Mouse (Mus musculus) myocyte (in vitro differentiated cells): ENCODE results near the gene Slfn5. TPM values are rescaled to one million over a fixed set of nuclear protein-coding genes. Genes with fewer than 3 reads are reported as not detected.

Experiments
- H3K27me3 ChIP-seq: one replicate; pipeline ENCODE4 v1.6.1; 2011; ENCODE audit not compliant: control insufficient read depth, insufficient read depth, insufficient read length
- H3K36me3 ChIP-seq: one replicate; pipeline ENCODE4 v1.6.1; 2011; ENCODE audit not compliant: control insufficient read depth, insufficient read depth
- H3K4me2 ChIP-seq: one replicate; pipeline ENCODE4 v1.6.1; 2011; ENCODE audit warnings: low read depth, control low read depth
- H3K4me3 ChIP-seq: one replicate; pipeline ENCODE4 v1.5.1; 2011; ENCODE audit warnings: mild to moderate bottlenecking, control low read depth, moderate library complexity
- H3K79me2 ChIP-seq: one replicate; pipeline ENCODE4 v1.6.1; 2011; ENCODE audit not compliant: control insufficient read depth, insufficient read depth
- H3ac ChIP-seq: one replicate; pipeline ENCODE4 v1.6.1; 2011; ENCODE audit not compliant: control insufficient read depth, insufficient read length
- CEBPB ChIP-seq: IDR thresholded peaks from 2 replicates; pipeline ENCODE4 v1.6.1; 2011; ENCODE audit warnings: mild to moderate bottlenecking, moderate library complexity; ENCODE audit not compliant: poor library complexity, insufficient read depth, severe bottlenecking
- E2F4 ChIP-seq: IDR thresholded peaks from one replicate; pipeline ENCODE4 v1.6.1; 2011; ENCODE audit warnings: mild to moderate bottlenecking, control low read depth, moderate library complexity; ENCODE audit not compliant: insufficient read depth
- MAX ChIP-seq: IDR thresholded peaks from one replicate; pipeline ENCODE4 v1.6.1; 2011; ENCODE audit warnings: low read depth, mild to moderate bottlenecking, control low read depth
- MYOD1 ChIP-seq, 3 experiments: IDR thresholded peaks; one replicate each; pipeline ENCODE4 v1.6.1; 2011; ENCODE audit warnings: control low read depth in 2 of 3, low read depth in 2 of 3, mild to moderate bottlenecking in 2 of 3, moderate library complexity in 1 of 3; ENCODE audit not compliant: insufficient read length in 2 of 3, control insufficient read depth in 1 of 3
- MYOG ChIP-seq, 3 experiments: IDR thresholded peaks; one replicate each; pipeline ENCODE4 v1.6.1; 2011; ENCODE audit warnings: control low read depth in 2 of 3, low read depth in 2 of 3, mild to moderate bottlenecking in 2 of 3; ENCODE audit not compliant: insufficient read length in 2 of 3, control insufficient read depth in 1 of 3, insufficient read depth in 1 of 3
- POLR2A ChIP-seq: IDR thresholded peaks from one replicate; pipeline ENCODE4 v1.6.1; 2011; ENCODE audit warnings: low read depth, mild to moderate bottlenecking, control low read depth, moderate library complexity; ENCODE audit not compliant: insufficient read length
- POLR2AphosphoS2 ChIP-seq: IDR thresholded peaks from one replicate; pipeline ENCODE4 v1.6.1; 2011; ENCODE audit warnings: low read depth, control low read depth; ENCODE audit not compliant: insufficient read length
- REST ChIP-seq: IDR thresholded peaks from one replicate; pipeline ENCODE4 v1.6.1; 2011; ENCODE audit warnings: mild to moderate bottlenecking, control low read depth, moderate library complexity; ENCODE audit not compliant: insufficient read depth, insufficient read length
- SRF ChIP-seq: IDR thresholded peaks from one replicate; pipeline ENCODE4 v1.6.1; 2011; ENCODE audit warnings: low read depth; ENCODE audit not compliant: control insufficient read depth, insufficient read length
- TCF12 ChIP-seq: IDR thresholded peaks from one replicate; pipeline ENCODE4 v1.6.1; 2011; ENCODE audit warnings: mild to moderate bottlenecking, control low read depth; ENCODE audit not compliant: poor library complexity, insufficient read depth, severe bottlenecking
- TCF3 ChIP-seq: IDR thresholded peaks from one replicate; pipeline ENCODE4 v1.6.1; 2011; ENCODE audit warnings: low read depth, control low read depth; ENCODE audit not compliant: insufficient read length
- USF1 ChIP-seq: IDR thresholded peaks from one replicate; pipeline ENCODE4 v1.6.1; 2011; ENCODE audit warnings: low read depth, mild to moderate bottlenecking, control low read depth, moderate library complexity
- polyA plus RNA-seq: library from polyadenylated mRNA; unstranded; fragments of >200 nt; fragmentation: generic; extraction: Trizol; gene quantifications from one replicate; pipeline ENCODE4 v1.2.1, GENCODE M21; 2012; ENCODE audit warnings: missing spikeins

Gene Slfn5
- polyA plus RNA-seq, 1 experiment = 0.11 TPM

GRCm38 (mm10) chr11:82949036-82949435 is 2.1 kb upstream of the Slfn5 start:
- TF ChIP-seq E2F4 = no peak
- no peak for TF ChIP-seq POLR2A
- no peak for TF ChIP-seq SRF
- no peak for TF ChIP-seq MAX
- TF ChIP-seq POLR2AphosphoS2 = no peak
- TF ChIP-seq MYOD1 (IDR thresholded peaks at IDR 0.05; ENCODE audit: control insufficient read depth in 1 of 3, insufficient read length in 2 of 3, low read depth in 2 of 3) = no peak
- no peak for TF ChIP-seq MYOG (IDR thresholded peaks at IDR 0.05; ENCODE audit: control insufficient read depth in 1 of 3, insufficient read depth in 1 of 3, insufficient read length in 2 of 3, low read depth in 2 of 3)
- TF ChIP-seq USF1 = no peak
- TF ChIP-seq CEBPB = no peak
- TF ChIP-seq TCF3 = no peak
- TF ChIP-seq REST = no peak
- TF ChIP-seq TCF12 = no peak
- H3K27me3 ChIP-seq = no peaks in the 10 kb centered on the region

GRCm38 (mm10) chr11:82951865-82952611 is 889 bp downstream of the Slfn5 start:
- Histone ChIP-seq H3K36me3 (no peaks in the 10 kb centered on the region), H3ac (no peak overlapping the region), H3K79me2 (no peaks in the 10 kb centered on the region), H3K4me2 (no peak overlapping the region), H3K4me3 (no peak overlapping the region), H3K27me3 (no peaks in the 10 kb centered on the region)
- TF ChIP-seq E2F4 (no peak), MAX (no peak), TCF3 (no peak), CEBPB (no peak), SRF (no peak), MYOG (IDR thresholded peaks at IDR 0.05; ENCODE audit: control insufficient read depth in 1 of 3, insufficient read depth in 1 of 3, insufficient read length in 2 of 3, low read depth in 2 of 3) (no peak), USF1 (no peak), REST (no peak), POLR2A (no peak), POLR2AphosphoS2 (no peak), MYOD1 (IDR thresholded peaks at IDR 0.05; ENCODE audit: control insufficient read depth in 1 of 3, insufficient read length in 2 of 3, low read depth in 2 of 3) (no peak), TCF12 (no peak)

More at GRCm38 (mm10) chr11:82949036-82949435, 2.1 kb upstream of the Slfn5 start:
- H3K4me2 ChIP-seq = no peak overlapping the region
- H3K36me3 ChIP-seq = no peaks in the 10 kb centered on the region
- no peak overlapping the region for H3K4me3 ChIP-seq
- H3ac ChIP-seq = no peak overlapping the region
- no peaks in the 10 kb centered on the region for H3K79me2 ChIP-seq

- TF ChIP-seq USF1 (no peak), SRF (no peak), MYOG (IDR thresholded peaks at IDR 0.05; ENCODE audit: control insufficient read depth in 1 of 3, insufficient read depth in 1 of 3, insufficient read length in 2 of 3, low read depth in 2 of 3) (no peak), TCF3 (no peak), MAX (no peak), TCF12 (no peak), E2F4 (no peak), POLR2AphosphoS2 (no peak), POLR2A (no peak), REST (no peak), MYOD1 (IDR thresholded peaks at IDR 0.05; ENCODE audit: control insufficient read depth in 1 of 3, insufficient read length in 2 of 3, low read depth in 2 of 3) (no peak), CEBPB (no peak)
- H3K4me3 ChIP-seq = no peak overlapping the region
Observed at GRCm38 (mm10) chr11:82952612-82953542, 1.7 kb downstream of the Slfn5 start.

GRCm38 (mm10) chr11:82954631-82955030 is 3.5 kb downstream of the Slfn5 start:
- Histone ChIP-seq H3K4me3 (no peak overlapping the region), H3K79me2 (no peaks in the 10 kb centered on the region)
- TF ChIP-seq TCF3 (no peak), CEBPB (no peak), MYOD1 (IDR thresholded peaks at IDR 0.05; ENCODE audit: control insufficient read depth in 1 of 3, insufficient read length in 2 of 3, low read depth in 2 of 3) (no peak), MAX (no peak), E2F4 (no peak), REST (no peak), USF1 (no peak), MYOG (IDR thresholded peaks at IDR 0.05; ENCODE audit: control insufficient read depth in 1 of 3, insufficient read depth in 1 of 3, insufficient read length in 2 of 3, low read depth in 2 of 3) (no peak), POLR2A (no peak), SRF (no peak), POLR2AphosphoS2 (no peak), TCF12 (no peak)

More at GRCm38 (mm10) chr11:82952612-82953542, 1.7 kb downstream of the Slfn5 start:
- Histone ChIP-seq H3K36me3 (no peaks in the 10 kb centered on the region), H3K79me2 (no peaks in the 10 kb centered on the region), H3ac (no peak overlapping the region), H3K4me2 (no peak overlapping the region), H3K27me3 (no peaks in the 10 kb centered on the region)

More at GRCm38 (mm10) chr11:82954631-82955030, 3.5 kb downstream of the Slfn5 start:
- Histone ChIP-seq H3K36me3 (no peaks in the 10 kb centered on the region), H3K27me3 (no peaks in the 10 kb centered on the region), H3ac (no peak overlapping the region), H3K4me2 (no peak overlapping the region)
